Mouse (Mus musculus) monocyte, adult 5-6 weeks (primary cell): ENCODE data around the gene Uspl1. TPM values are rescaled to one million over a fixed set of nuclear protein-coding genes. Genes with fewer than 3 reads are reported as not detected.

Source experiments
- ATAC-seq: fragments of 153-309, 156-312 bp; replicated peaks from 2 replicates; pipeline ENCODE4 v1.8.0; 2017; ENCODE audit warnings: mild to moderate bottlenecking; ENCODE audit not compliant: low TSS enrichment, insufficient number of reproducible peaks, severe bottlenecking, poor library complexity, low FRiP score
- total RNA-seq: library from RNA; stranded (forward); fragments of 200-1000, 200-491, 200-594 nt; gene quantifications from 3 replicates; pipeline ENCODE4 v1.2.3, GENCODE M21; 2017

Uspl1 gene
- total RNA-seq, 1 experiment from 2014 or later, result 55.5 TPM

DNA sequence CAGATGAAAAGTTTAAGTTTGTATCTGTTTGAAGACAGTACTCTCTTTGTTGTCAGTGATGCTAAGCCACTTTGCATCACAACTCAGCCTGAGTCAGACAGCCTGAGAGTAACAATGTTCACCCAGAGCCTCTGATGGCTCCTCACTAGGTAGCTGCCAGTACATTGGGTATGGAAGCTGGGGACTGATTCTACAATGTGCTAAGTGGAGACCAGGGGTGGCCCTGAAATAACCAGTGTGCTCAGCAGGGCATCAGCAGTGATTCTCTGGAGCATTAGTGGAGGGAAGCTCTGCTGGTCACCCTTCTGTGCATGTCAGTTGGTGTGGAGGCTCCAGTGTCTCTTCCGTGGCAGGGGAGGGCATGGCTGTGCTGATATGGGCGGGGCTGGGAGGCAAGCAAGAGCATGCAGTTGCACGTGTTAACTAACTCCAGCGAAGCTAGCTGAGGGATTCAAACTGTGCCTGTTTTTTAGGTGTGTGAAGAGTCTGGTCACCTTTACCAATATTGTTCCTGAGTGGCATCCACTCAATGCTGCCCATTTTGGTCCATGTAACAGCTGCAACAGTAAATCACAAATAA, 19.7 kb downstream of the Uspl1 start:
- no peak for ATAC-seq

DNA sequence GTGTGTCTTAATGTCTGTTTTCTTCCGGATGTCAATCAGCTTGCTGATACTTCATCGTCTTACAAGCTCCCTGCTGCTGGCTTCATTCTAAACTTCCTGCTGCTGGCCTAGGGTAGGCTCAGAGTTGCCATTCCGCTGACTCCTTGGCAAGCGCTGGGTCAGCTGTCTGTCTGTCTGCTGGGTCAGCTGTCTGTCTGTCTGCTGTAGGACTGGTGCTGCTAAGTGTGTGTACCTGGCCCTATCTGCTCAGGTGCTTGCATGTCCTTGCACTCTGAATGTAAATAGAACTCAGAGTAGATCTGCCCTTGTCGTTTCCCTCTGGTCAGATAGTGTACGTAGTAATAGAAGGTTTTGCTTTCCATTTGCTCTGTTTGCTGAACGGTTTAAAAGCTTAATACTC, 20.7 kb downstream of the Uspl1 start:
- ATAC-seq, result no peak

DNA sequence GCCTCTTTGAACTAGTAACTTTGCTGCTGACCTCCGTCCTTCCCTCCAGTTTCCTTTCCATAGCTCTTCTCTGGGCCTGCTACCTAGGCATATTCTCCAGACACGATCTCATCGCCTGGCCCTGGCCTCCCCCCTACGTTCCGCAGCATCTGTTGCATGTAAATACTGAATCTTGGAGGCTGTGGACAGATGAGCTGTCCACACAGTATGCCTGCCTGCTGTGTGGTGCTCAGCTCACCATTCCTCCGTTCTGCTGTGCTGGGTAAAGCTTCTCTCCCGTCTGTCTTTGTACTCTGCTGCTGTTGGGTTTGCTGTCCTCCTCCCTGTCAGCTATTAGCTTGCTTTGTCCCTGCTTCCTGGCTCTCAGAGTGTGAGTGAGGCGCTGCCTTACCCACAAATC, 21.1 kb downstream of the Uspl1 start:
- ATAC-seq, result no peak

DNA sequence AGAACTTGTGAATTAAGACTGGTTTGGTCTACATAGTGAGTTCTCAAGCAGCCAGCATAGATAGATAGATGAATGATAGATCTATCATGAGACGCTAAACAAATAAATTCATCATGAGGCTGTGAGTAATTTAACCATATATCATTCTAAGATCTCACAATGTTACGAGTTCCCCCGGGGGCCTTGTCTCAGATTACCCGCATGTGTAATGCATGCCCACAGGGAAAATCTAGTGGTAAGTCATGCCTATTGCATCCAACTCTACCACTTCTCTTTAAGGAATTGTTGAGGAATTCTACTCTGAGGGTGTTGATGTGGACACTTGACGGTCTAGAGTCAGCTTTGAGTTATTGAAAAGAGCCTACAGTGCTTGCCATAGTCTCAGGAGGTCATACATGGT, 22.1 kb downstream of the Uspl1 start:
- ATAC-seq, result no peak

DNA sequence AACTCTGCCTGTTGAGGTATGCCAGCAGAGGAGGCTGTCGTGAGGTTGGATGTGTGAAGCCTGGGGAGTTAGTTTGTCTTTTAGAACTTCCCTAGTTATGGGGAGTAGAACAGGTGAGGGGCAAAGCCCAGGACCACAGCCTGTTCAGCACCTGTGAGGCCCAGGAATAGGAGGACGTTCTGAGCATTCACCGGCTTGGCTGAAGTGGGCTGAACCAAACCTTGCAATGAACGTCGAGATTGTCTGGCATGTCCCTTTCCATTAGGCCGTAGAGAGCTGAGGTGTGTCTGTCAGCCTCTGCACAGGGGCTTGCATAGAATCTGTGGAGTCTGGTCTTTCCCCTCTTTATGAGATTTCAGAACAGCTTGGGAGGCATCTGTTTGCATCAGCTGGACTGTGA, 23.5 kb downstream of the Uspl1 start:
- no peak for ATAC-seq

DNA sequence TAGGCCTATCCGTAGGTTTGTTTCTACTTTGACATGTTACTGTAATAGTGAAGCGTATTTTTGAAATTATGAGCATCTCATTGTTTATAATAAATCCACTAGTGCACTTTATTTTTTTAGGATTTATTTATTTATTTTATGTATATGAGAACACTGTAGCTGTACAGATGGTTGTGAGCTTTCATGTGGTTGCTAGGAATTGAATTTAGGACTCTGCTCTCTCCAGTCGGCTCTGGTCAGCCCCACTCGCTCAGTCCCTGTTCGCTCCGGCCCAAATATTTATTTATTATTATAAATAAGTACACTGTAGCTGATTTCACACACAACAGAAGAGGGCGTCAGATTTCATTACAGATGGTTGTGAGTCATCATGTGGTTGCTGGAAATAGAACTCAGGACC, 24.6 kb downstream of the Uspl1 start:
- ATAC-seq, result no peak

DNA sequence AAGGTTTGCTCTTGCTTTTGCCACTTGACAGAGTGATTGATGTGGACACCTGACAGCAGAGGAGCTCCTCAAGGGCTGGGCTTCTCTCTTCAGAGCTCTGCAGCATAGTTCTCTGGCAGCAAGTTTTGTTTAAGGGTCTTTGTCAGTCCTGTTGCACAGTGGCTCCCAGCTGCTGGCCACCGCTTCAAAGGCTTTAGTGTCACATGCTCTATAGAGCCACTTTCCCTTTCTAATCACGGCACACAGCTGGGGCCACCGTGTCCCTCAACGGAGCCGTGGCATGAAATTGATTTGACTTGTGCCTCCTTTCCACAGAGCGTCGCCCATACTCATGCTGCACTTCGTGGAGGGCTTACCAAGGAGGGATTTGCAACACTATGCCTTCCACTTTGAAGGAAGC, 25.2 kb downstream of the Uspl1 start:
- ATAC-seq, result no peak

DNA sequence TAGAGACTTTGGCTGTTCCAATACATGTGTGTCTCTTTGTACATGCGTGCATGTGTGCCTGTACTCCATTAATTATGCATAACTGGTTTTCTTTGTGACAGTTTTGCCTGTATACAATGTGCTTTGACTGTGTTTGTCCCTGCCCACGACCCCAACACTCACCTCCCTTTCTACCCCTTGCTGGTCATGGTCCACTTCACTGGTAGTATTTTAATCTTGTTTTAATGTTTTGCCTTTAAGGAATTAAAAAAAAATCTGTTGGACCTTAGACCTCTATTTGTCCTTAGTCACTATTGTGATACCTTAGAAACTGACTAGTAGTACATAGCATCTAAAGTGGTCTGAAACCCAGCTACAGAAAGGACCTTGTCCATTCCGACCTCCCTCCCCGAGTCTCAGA, 26.9 kb downstream of the Uspl1 start:
- ATAC-seq, result no peak

DNA sequence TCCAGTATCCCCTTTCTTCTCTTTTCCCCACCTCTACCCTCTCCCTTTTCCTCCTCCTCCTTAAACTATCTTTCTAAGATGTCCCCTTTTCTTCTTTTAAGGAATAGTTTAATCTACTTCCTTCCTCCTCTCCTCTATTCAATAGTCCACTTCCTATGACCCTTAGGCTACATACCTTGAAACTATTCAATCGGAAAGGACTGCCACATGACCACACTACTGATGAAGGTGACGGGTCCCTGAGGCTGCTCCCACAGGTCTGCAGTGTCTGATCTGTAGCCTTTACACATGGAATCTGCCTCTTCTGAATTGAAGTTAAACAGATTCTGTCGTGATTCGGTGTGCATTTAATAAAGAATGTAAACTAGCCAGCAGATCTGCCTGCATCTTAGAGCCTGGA, 28.7 kb downstream of the Uspl1 start:
- no peak for ATAC-seq

DNA sequence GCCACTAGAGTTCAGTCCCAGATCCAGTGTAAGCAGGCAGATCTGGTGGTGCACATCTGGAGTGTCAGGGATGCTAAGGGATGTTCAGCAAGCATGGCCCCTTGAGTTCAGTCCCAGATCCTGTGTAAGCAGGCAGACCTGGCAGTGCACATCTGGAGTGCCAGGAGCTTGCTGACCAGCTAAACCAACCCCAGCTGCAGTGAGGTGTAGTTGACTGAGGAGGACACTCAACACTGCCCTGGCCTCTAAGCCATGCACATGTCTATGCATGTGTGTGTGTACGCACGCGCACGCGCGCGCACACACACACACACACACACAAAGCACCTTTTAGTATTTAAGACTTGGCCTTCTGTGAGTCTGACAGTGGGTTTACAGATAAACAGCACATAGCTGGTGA, 31.4 kb downstream of the Uspl1 start:
- no peak for ATAC-seq

DNA sequence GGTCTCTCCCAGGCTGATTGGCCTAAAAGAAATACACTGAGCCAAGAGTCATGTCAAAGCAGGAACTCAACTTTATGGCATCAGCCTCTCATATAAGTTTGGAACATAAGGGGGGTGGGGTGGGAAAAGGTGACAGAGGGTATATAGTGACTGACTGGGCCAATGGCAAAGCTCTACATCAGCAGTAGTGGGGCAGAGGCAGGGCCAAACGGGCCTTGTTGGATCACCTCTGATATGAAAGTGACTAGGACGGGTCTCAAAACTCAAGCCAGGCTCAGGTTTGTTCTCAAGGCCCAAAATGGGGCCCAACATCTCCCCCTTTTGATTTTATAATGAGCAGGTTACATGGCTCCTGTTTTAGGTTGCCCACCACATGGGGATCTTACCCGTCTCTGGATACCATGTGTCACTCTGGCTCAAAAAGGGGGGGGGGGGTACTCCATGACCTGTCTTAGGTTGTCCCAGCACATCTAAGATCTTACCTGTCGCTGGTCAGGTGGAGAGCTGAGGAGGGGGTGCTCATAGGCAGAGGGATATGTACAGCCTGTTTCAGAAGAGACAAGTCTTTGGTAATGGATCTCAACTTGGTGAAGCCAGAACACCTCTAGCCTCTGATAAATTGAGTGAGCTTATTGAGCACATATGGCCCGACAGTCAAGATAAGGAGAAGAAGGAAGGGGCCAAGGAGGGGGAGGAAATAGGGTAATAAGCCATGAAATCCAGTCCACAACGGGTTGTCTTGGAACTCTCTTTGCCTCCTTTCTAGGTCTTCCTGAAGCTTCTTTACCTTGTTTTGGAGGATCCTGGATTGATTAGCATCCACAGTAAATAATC, 33.6 kb downstream of the Uspl1 start:
- no peak for ATAC-seq

DNA sequence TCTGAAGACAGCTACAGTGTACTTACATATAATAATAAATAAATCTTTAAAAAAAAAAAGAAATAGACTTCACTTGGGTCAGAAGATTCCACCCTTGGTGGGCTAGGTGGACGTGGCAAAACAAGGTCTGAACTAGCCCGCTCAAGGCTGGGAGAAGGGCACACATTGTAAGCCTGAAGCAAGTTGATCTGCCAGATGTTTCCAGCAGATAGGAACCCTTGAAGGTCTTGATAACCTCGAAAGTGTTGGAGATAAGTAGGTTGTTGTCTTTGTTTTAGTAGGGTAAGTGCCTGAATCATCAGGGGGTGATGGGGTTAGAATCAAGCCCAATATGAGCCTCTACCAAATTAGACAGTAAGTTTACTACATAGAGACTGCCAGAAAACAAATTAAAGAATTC, 35.3 kb downstream of the Uspl1 start:
- ATAC-seq, result no peak

DNA sequence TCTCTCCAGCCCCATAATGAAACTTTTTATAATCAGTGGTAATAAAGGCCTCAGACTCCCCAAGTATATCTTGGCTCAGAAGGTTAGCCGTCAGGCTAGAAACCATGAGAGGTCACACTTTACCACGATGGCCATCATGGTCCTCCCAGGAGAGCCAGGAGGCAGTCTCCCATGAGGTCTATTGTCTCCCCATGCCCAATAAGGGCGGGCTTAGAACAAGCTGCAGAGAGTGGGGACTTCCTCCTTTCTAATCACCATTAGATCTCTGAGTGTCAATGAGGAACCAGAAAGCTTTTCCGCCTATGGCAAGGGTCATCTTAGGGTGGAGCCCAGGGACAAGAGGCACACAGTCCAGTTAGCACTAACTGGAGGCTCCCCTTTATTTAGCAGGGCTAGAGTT, 37.2 kb downstream of the Uspl1 start:
- peak; percentile 89 for ATAC-seq

DNA sequence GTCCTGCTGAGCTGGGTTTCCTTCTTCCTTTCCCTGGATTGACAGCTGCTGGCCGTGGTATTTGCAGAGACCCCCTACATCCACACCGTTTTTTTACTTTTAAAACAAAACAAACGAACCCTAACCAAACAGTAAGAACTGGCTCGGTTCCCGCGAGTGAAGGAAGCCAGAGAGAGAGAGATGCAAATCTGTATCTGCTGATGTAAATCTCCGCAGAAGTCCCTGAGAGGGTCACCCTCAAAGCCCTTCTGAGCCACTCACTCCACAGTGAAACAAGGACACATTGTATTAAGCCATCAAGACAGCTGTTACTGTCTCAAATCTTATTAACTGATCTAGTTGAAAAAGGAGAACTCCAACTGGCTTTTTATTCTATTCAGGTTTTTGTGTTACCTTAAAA, 40.5 kb downstream of the Uspl1 start:
- no peak for ATAC-seq

DNA sequence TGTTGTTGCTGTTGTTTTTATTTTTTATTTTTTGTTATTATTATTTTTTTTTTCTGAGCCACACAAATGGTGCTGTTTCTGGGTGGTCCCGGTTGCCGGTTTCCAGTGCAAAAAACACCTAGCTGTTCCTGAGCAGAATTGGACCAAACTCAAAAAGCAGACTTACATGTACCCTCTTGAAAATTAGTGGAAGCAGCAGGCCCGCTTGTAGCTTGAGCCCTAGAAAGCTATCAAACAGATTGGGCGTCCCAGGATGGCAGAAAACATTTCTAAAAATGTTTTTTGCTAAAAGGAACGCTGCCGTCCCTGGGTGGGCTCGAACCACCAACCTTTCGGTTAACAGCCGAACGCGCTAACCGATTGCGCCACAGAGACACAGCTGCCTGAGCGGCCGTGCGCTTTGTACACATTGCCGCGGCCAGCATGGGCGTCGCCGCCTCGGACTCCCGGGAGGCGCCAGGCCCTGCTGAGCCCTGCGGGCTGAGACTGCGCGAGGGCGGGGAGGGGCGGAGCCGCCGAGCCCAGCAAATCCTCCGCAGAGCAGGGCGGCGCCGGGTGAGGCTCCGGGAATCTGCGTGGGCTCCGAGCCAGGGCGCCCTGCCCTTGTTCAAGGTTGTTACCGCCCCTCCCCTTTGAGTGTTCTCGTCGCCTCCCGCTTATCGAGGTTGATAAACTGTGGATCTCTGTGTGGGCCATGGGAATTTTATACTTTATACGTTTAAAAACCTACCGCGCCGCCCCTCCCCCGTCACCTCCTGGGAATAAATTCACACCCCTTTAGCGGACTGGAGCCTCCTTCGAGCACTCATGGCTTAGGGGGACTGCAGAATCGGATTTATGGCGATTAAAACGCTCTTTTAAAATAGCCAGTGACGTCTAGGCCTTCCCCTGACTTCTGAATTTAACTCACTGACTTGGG, 44.8 kb downstream of the Uspl1 start:
- ATAC-seq, result peak; percentile 91

DNA sequence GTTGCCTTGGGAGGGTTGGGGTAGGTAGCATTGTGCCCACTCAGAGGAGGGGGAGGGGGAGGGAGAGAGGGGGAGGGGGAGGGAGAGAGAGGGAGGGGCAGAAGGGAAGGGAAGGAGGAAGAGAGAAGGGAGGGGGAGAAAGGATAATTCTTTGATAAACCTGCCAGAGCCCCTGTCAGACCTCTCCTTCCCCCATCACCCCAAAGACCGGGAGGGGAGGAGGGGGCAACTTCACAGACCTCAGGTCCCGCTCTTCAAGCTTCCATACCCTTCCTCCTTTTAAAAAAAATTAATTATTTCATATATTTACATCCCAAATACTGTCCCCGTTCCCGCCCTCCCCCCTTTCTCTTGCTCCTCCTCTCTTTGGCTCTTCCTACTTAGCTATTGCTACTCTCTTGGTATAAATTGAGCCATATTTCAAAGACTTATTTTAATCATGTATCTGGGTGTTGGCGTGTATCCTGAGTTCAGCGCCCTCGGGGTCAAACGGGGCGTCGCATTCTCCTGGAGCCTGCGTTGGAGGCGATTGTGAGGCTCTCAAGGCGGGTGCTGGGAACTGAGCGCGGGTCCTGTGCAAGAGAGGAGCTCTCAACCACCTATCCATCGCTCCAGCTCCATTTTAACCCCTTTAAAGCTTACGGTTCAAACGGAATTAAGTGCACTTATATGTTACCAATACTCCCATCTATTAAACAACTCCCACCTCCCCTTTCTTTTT, 45.6 kb downstream of the Uspl1 start:
- ATAC-seq, result no peak

DNA sequence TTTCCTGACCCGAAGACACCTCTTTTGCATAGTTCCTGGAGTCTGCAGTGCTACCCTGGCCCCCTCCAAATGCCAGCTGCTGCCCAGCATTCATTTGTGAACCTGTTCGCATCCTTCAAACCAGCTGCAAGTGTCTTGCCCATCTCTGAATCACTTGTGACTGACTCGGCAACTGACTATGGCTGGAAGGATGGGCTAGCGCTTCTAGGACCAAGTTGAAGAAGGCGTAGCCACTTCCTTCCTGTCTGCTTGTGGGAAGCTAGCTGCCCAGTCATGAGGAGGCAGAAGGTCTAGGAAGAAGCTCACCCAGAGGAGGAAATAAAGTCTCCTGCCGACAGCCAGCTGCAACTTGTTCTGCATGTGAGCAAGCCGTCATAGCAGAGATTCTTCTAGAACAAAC, 50.9 kb downstream of the Uspl1 start:
- peak; percentile 82 for ATAC-seq

DNA sequence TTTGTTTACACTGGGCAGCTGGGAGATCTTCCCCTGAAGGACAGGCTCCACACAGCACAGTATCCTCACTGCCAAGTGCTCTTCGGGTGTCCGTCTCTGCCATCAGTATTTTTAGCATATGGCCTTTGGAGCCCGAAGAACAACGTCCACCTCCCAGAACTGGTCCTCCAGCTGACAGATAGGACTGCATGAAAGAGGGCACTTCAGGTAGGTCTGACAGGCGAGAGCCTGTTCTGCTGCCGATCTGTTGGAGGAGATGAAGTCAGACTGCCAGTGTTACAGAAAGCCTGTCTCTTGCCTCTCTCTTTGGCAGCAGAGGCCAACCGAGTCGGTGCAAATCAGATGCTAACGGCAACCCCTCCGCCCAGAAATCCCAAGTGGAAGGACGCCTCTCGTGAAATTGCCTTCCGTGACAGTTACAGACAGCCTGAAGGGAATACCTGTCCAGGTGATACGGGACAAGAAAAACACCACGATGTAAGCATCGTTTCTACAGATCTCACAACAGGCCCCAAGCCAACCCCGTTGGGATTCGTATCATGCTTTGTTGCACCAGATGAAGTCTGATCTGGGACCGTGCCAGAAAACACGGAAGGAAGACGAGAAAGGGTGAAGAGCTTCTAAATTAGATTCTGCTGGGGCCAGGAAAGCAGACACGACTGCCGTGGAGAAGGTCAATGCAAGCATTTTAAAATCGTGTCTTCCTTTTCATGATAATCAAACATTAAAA, 53.2 kb downstream of the Uspl1 start:
- no peak for ATAC-seq
